Mouse (Mus musculus): ENCODE data around the gene Ddx54. TPM values are rescaled to one million over a fixed set of nuclear protein-coding genes. Genes with fewer than 3 reads are reported as not detected.

Ddx54 gene
- 31.8 and 32.2 TPM in 2 replicates for polyA plus RNA-seq (2012; rRNA removed; ENCODE audit: low replicate concordance)

GRCm38 (mm10) chr5:120612442-120612821 is at the start of gene Ddx54, which contains the start of gene Rita1:
TSS of gene Ddx54 (plus strand) at chr5:120612739.
TSS of gene Rita1 (minus strand) at chr5:120612589.

GRCm38 (mm10) chr5:120588569-120589094 is 23.9 kb upstream of the Ddx54 start, which contains the start of the genes Tpcn1 and Iqcd:
TSS of gene Tpcn1 (minus strand) at chr5:120588673.
TSS of gene Iqcd (plus strand) at chr5:120589016.

GRCm38 (mm10) chr5:120634131-120634530 is 21.6 kb downstream of the Ddx54 start, which contains the start of gene Cfap73:
TSS of gene Cfap73 (minus strand) at chr5:120634235.

GRCm38 (mm10) chr5:120648569-120649373 is 36.2 kb downstream of the Ddx54 start, which contains the start of gene Rasal1:
TSS of gene Rasal1 (plus strand) at chr5:120648812.

Other genes with a start within 250 kb of the Ddx54 start
- 0.69 and 1.1 TPM in 2 replicates for gene Lhx5, start 181.0 kb upstream of the Ddx54 start, polyA plus RNA-seq (2012; rRNA removed; ENCODE audit: low replicate concordance)
- 37.4 and 48.7 TPM in 2 replicates for gene Sdsl, start 139.9 kb upstream of the Ddx54 start, polyA plus RNA-seq (2012; rRNA removed; ENCODE audit: low replicate concordance)
- not detected in 2 replicates for gene Sds, start 136.2 kb upstream of the Ddx54 start, polyA plus RNA-seq (2012; rRNA removed; ENCODE audit: low replicate concordance)
- gene Plbd2, start 109.1 kb upstream of the Ddx54 start, polyA plus RNA-seq (2012; rRNA removed; ENCODE audit: low replicate concordance), result 19.2 and 23.4 TPM in 2 replicates
- 9.2 and 12.2 TPM in 2 replicates for gene Slc8b1, start 101.6 kb upstream of the Ddx54 start, polyA plus RNA-seq (2012; rRNA removed; ENCODE audit: low replicate concordance)
- gene Tpcn1, start 24.1 kb upstream of the Ddx54 start, polyA plus RNA-seq (2012; rRNA removed; ENCODE audit: low replicate concordance), result 42.1 and 59.5 TPM in 2 replicates
- 0.13 and 0.14 TPM in 2 replicates for gene Iqcd, start 23.7 kb upstream of the Ddx54 start, polyA plus RNA-seq (2012; rRNA removed; ENCODE audit: low replicate concordance)
- 17.6 and 17.8 TPM in 2 replicates for gene Rita1, start 150 bp upstream of the Ddx54 start, polyA plus RNA-seq (2012; rRNA removed; ENCODE audit: low replicate concordance)
- not detected in 2 replicates for gene Cfap73, start 21.5 kb downstream of the Ddx54 start, polyA plus RNA-seq (2012; rRNA removed; ENCODE audit: low replicate concordance)
- gene Rasal1, start 36.1 kb downstream of the Ddx54 start, polyA plus RNA-seq (2012; rRNA removed; ENCODE audit: low replicate concordance), result 0.96 and 4.4 TPM in 2 replicates
- gene Dtx1, start 99.2 kb downstream of the Ddx54 start, polyA plus RNA-seq (2012; rRNA removed; ENCODE audit: low replicate concordance), result 12.1 and 26.2 TPM in 2 replicates
- 2.0 and 5.7 TPM in 2 replicates for gene Oas2, start 137.1 kb downstream of the Ddx54 start, polyA plus RNA-seq (2012; rRNA removed; ENCODE audit: low replicate concordance)
- 3.4 and 73.2 TPM in 2 replicates for gene Oas3, start 164.9 kb downstream of the Ddx54 start, polyA plus RNA-seq (2012; rRNA removed; ENCODE audit: low replicate concordance)
- 2.2 TPM in 1 of 2 replicates, not detected in the other for gene Oas1e, start 182.8 kb downstream of the Ddx54 start, polyA plus RNA-seq (2012; rRNA removed; ENCODE audit: low replicate concordance)
- 1.3 and 3.9 TPM in 2 replicates for gene Oas1c, start 199.8 kb downstream of the Ddx54 start, polyA plus RNA-seq (2012; rRNA removed; ENCODE audit: low replicate concordance)
- 0.08 TPM in 1 of 2 replicates, not detected in the other for gene Oas1f, start 234.6 kb downstream of the Ddx54 start, polyA plus RNA-seq (2012; rRNA removed; ENCODE audit: low replicate concordance)
- gene Oas1h, start 248.7 kb downstream of the Ddx54 start, polyA plus RNA-seq (2012; rRNA removed; ENCODE audit: low replicate concordance), result not detected in 2 replicates